Mouse (Mus musculus): ENCODE measurements around the gene A930018P22Rik. TPM values are rescaled to one million over a fixed set of nuclear protein-coding genes. Genes with fewer than 3 reads are reported as not detected.
"Not testable (repeated sequence)": the region's sequence is repeated elsewhere in the genome, so short reads cannot be mapped to it uniquely, and the experiment has no call there.

The A930018P22Rik gene
- polyA plus RNA-seq, 1 experiment from 2014 or later: not detected

DNA sequence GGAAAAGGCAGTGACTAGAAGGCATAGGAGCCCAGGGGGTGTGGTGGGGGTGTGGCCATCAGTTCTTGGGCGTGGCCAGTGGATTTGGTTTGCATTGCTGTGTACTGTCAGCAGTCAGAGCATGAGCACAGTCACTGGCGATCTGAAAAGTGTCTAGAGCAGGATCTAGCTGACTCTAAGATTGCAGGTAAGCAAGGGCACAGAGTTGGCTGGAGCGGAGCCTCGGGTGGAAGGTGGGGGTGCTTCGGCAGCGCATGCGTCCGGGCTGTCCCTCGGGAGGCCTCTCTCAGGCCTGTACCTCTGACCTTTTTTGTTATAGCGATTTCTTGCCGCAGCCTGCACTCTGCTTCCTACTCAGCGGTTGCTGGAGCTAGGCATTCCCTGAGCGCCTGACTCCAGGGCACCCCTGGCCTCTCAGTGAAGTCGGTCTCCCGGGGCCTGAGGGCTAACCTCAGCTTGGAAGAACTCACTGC lies 26.8 kb upstream of the A930018P22Rik start, which contains the start of gene Cd59a:
Gene Cd59a (plus strand): TSS at position 61 of the 473 bp plus-strand sequence.
- 4% methylated on average over 15 of the region's 15 CpGs for WGBS
- no peaks in the 10 kb centered on the region for H3K9me3 ChIP-seq (ENCODE audit: low read depth, low read length)

DNA sequence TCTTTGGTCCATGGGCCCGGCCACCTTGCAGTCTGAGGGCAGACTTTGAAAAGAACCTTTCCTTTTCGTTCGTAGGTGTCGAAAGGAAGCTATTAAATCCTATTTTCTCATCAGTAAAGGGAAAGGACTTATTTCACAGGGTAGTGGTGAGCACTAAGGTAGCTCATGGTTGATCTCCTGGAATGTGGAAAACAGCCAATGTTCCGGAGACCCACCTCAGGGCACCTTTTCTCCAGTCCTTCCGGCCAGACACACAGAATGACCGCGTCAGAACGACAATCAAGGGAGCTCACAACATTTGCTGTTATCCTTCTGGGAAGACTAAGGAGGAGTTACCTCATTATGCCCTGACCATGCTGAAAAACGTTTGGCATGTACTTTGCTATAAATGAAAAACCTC lies 26.3 kb upstream of the A930018P22Rik start:
- no peak for TF ChIP-seq CTCF (IDR thresholded peaks at IDR 0.05; ENCODE audit: low read depth)
- peak overlapping the region; percentile 84 for H3K27ac ChIP-seq (ENCODE audit: low read depth)
- H3K9me3 ChIP-seq (ENCODE audit: low read depth, low read length): no peaks in the 10 kb centered on the region
- peak; percentile 6; the same call in 1 of the 2 replicates for ATAC-seq (ENCODE audit: insufficient read depth)
- WGBS: 40% methylated on average over 10 of the region's 10 CpGs
- peak overlapping the region; percentile 80 for H3K4me2 ChIP-seq
- H3K4me3 ChIP-seq (ENCODE audit: low read depth, low read length): peak overlapping the region; percentile 50
- H3K4me1 ChIP-seq (ENCODE audit: insufficient read depth): 0 out of 2 replicates have a peak, but pooled peaks cover 6% of the 10 kb centered on the region
- no peaks in the 10 kb centered on the region for H3K27me3 ChIP-seq (ENCODE audit: insufficient read depth, low read length)
- no peaks in the 10 kb centered on the region for H3K36me3 ChIP-seq (ENCODE audit: insufficient read depth)
- H3K9ac ChIP-seq: peak overlapping the region; percentile 58
- no peak for DNase-seq

More for the DNA sequence above, 26.8 kb upstream of the A930018P22Rik start, which contains the start of gene Cd59a:
- Histone ChIP-seq H3K4me2 (peak within 1 kb of the TSS; percentile 80), H3K36me3 (ENCODE audit: insufficient read depth) (no peaks in the 10 kb centered on the region), H3K4me1 (ENCODE audit: insufficient read depth) (0 out of 2 replicates have a peak, but pooled peaks cover 6% of the 10 kb centered on the region), H3K9ac (peak within 1 kb of the TSS; percentile 58), H3K27me3 (ENCODE audit: insufficient read depth, low read length) (no peaks in the 10 kb centered on the region), H3K4me3 (ENCODE audit: low read depth, low read length) (peak within 1 kb of the TSS; percentile 50), H3K27ac (ENCODE audit: low read depth) (peak within 1 kb of the TSS; percentile 84)
- ATAC-seq (ENCODE audit: insufficient read depth): peak; percentile 95
- TF ChIP-seq CTCF (IDR thresholded peaks at IDR 0.05; ENCODE audit: low read depth): no peak
- peak; percentile 92 for DNase-seq

DNA sequence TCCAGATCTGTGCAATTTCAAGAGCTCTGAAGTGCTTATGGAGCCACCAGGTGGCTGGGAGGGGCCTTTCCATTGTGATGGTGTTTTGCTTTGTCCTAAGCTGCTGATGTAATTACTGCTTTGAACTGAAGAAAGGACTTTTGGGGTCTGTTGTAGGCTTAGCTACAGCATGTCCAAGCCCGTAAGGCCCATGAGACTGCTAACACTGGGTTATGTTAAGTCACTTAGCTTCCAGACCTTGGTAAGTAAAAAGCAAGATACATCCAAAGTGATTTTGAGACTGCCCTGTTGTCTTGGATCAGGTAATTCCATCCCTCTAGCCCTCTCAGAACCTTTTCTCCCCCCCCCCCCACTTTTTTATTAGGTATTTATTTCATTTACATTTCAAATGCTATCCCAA lies 25.8 kb upstream of the A930018P22Rik start:
- not testable (repeated sequence) for H3K4me1 ChIP-seq (ENCODE audit: insufficient read depth); H3K9ac ChIP-seq; H3K27me3 ChIP-seq (ENCODE audit: insufficient read depth, low read length); H3K27ac ChIP-seq (ENCODE audit: low read depth); H3K36me3 ChIP-seq (ENCODE audit: insufficient read depth); DNase-seq; H3K9me3 ChIP-seq (ENCODE audit: low read depth, low read length); ATAC-seq (ENCODE audit: insufficient read depth)
- 86% methylated on average over 1 of the region's 1 CpGs for WGBS
- H3K4me2 ChIP-seq: peak overlapping the region; percentile 80
- H3K4me3 ChIP-seq (ENCODE audit: low read depth, low read length): peak overlapping the region; percentile 50; the same call in 1 of the 2 replicates

DNA sequence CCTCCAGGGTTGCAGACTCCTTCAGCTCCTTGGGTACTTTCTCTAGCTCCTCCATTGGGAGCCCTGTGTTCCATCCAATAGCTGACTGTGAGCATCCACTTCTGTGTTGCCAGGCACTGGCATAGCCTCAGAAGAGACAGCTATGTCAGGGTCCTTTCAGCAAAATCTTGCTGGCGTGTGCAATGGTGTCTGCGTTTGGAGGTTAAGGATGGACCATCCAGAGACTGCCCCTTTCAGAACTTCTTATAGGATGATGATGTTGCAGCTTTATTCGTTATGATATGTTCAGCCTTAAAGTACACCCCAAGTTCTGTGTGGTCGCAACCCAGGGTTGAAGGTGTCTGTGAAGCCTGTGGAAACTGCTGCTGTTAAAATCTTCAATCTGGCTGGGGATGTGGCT lies 25.2 kb upstream of the A930018P22Rik start:
- H3K4me2 ChIP-seq: 0 out of 2 replicates have a peak overlapping the region, but pooled peaks have one; percentile 10
- WGBS: 91% methylated on average over 4 of the region's 4 CpGs
- H3K4me1 ChIP-seq (ENCODE audit: insufficient read depth); H3K4me3 ChIP-seq (ENCODE audit: low read depth, low read length); DNase-seq; H3K9ac ChIP-seq; H3K36me3 ChIP-seq (ENCODE audit: insufficient read depth); H3K27ac ChIP-seq (ENCODE audit: low read depth); H3K27me3 ChIP-seq (ENCODE audit: insufficient read depth, low read length); ATAC-seq (ENCODE audit: insufficient read depth); H3K9me3 ChIP-seq (ENCODE audit: low read depth, low read length): not testable (repeated sequence)

DNA sequence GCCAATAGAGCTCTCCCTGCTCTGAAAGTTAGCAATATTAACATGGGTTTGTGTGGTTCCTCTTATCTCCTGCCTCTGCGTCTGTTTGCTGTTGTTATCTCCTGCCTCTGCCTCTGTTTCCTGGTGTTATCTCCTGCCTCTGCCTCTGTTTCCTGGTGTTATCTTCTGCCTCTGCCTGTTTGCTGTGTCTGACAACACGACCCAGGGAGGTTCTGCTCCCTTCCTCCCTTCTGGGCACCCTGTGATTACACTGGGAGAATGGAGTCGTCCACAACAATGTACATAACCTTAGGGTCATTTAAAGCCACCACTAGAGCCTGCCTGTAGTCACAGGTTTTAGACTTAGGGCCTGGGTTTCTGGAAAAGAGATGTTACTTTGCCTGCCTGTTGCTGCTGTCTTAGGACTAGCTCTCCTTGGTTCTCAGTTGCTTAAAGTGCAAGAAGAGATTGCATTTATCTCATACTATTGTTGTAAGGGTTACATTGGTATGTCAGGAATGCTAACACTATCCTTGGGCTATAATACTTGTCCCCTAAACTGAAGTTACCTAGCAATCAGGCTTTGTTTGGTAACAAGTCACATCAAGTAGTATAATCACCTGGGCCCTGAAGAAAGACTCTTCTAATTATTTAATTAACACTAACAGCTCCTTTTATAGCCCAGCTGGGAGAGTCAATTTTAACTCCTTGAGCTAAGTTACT lies 23.9 kb upstream of the A930018P22Rik start:
- Histone ChIP-seq H3K27ac (ENCODE audit: low read depth) (peak overlapping the region; percentile 36; the same call in 1 of the 2 replicates), H3K4me2 (peak overlapping the region; percentile 5; the same call in 1 of the 2 replicates), H3K36me3 (ENCODE audit: insufficient read depth) (no peaks in the 10 kb centered on the region), H3K4me3 (ENCODE audit: low read depth, low read length) (no peak overlapping the region), H3K9ac (no peak overlapping the region), H3K4me1 (ENCODE audit: insufficient read depth) (0 out of 2 replicates have a peak, but pooled peaks cover 6% of the 10 kb centered on the region), H3K9me3 (ENCODE audit: low read depth, low read length) (no peaks in the 10 kb centered on the region), H3K27me3 (ENCODE audit: insufficient read depth, low read length) (no peaks in the 10 kb centered on the region)
- DNase-seq: no peak
- no peak for TF ChIP-seq CTCF (IDR thresholded peaks at IDR 0.05; ENCODE audit: low read depth)
- no peak; the same call in 1 of the 2 replicates for ATAC-seq (ENCODE audit: insufficient read depth)
- 10% methylated on average over 3 of the region's 3 CpGs for WGBS

DNA sequence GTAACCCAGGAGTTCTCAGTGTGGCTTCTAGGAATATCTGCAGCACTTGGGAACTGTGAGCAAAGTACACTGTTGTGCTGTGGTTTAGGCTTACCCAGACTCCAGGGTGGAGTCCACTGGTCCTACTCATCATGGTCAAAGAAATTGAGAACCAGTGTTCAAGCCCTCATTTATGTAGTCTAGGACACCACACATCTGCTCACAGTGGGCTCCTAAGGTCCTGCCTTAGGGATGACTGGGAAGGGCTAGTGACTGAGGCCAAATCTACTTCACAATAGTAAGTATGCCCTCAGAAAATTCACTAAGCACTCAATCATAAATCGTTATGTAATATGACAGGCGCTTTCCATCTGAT lies 23.4 kb upstream of the A930018P22Rik start:
- no peak for TF ChIP-seq CTCF (IDR thresholded peaks at IDR 0.05; ENCODE audit: low read depth)
- no peak for DNase-seq
- Histone ChIP-seq H3K4me2 (no peak overlapping the region), H3K27me3 (ENCODE audit: insufficient read depth, low read length) (no peaks in the 10 kb centered on the region), H3K36me3 (ENCODE audit: insufficient read depth) (no peaks in the 10 kb centered on the region), H3K4me1 (ENCODE audit: insufficient read depth) (0 out of 2 replicates have a peak, but pooled peaks cover 6% of the 10 kb centered on the region), H3K4me3 (ENCODE audit: low read depth, low read length) (no peak overlapping the region), H3K27ac (ENCODE audit: low read depth) (no peak overlapping the region), H3K9me3 (ENCODE audit: low read depth, low read length) (no peaks in the 10 kb centered on the region), H3K9ac (no peak overlapping the region)
- 90% methylated on average over 2 of the region's 2 CpGs for WGBS
- ATAC-seq (ENCODE audit: insufficient read depth): no peak

DNA sequence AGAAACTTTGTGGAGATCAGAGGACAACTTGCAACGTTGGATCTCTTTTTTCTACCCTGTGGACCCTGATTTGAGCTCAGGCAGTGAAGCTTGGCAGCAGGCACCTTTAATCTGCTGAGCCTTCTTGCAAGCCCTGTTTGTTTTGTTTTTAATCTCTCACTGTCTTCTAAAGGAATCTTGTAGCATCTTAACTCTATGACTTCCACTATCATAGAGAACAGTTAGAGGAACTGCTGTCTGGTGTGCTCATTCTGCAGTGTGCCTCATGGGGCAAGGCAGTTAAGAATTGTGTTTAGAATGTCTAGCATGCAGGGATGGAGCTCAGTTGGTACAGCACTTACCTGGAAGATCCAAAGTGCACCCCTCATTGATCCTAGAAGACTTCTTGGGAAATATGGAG lies 22.6 kb upstream of the A930018P22Rik start:
- 42% methylated on average over 1 of the region's 1 CpGs for WGBS
- no peaks in the 10 kb centered on the region for H3K9me3 ChIP-seq (ENCODE audit: low read depth, low read length)
- H3K27ac ChIP-seq (ENCODE audit: low read depth): no peak overlapping the region
- no peaks in the 10 kb centered on the region for H3K27me3 ChIP-seq (ENCODE audit: insufficient read depth, low read length)
- no peak overlapping the region for H3K4me3 ChIP-seq (ENCODE audit: low read depth, low read length)
- H3K4me2 ChIP-seq: no peak overlapping the region
- TF ChIP-seq CTCF (IDR thresholded peaks at IDR 0.05; ENCODE audit: low read depth): no peak
- H3K4me1 ChIP-seq (ENCODE audit: insufficient read depth): 0 out of 2 replicates have a peak, but pooled peaks cover 6% of the 10 kb centered on the region
- no peak for DNase-seq
- ATAC-seq (ENCODE audit: insufficient read depth): no peak
- H3K36me3 ChIP-seq (ENCODE audit: insufficient read depth): no peaks in the 10 kb centered on the region
- H3K9ac ChIP-seq: no peak overlapping the region

Measured in lung, embryonic 14.5 days (tissue).